Mouse (Mus musculus): ENCODE results near the gene Atp8a2.

GRCm38 (mm10) chr14:59643582-59643981 is 553.4 kb downstream of the Atp8a2 start:
- TF ChIP-seq CTCF (IDR thresholded peaks at IDR 0.05; ENCODE audit: low read depth, low read length): no peak
- TF ChIP-seq POLR2A (IDR thresholded peaks at IDR 0.05; ENCODE audit: borderline replicate concordance, low read depth, low read length): no peak
